Mouse (Mus musculus) CD4-positive, CD25-positive, alpha-beta regulatory T cell, adult 4 months (primary cell): ENCODE measurements around the gene Agbl4. TPM values are rescaled to one million over a fixed set of nuclear protein-coding genes. Genes with fewer than 3 reads are reported as not detected.

Source experiments
- ATAC-seq: one replicate; pipeline ENCODE4 v1.8.0; 2017
- polyA plus RNA-seq, 2 experiments: library from polyadenylated mRNA; unstranded; fragments of 100-300 nt; shearing (Covaris generic); gene quantifications; one replicate each; pipeline ENCODE4 v1.2.1; 2017

Agbl4 gene
- polyA plus RNA-seq, 2 experiments from 2014 or later = not detected

DNA sequence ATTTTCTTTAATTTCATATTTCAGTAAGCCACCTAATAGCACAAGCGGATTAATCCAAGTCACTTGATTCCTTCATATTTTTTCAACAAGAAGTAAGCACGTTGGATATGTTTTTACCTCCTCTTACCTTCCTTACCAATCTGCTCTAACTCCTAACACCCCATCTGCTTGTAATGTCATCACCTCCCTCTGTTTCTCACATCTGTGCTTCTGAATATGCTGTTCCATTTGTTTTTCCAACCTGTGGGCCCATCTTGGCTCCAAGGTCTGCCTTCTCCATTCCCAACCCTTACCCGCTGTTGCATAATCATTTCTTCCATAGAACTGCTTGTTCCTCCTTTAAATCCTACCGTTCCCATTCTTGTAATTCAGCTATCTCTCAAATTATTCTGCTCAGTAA lies 884.4 kb downstream of the Agbl4 start:
- no peak for ATAC-seq

DNA sequence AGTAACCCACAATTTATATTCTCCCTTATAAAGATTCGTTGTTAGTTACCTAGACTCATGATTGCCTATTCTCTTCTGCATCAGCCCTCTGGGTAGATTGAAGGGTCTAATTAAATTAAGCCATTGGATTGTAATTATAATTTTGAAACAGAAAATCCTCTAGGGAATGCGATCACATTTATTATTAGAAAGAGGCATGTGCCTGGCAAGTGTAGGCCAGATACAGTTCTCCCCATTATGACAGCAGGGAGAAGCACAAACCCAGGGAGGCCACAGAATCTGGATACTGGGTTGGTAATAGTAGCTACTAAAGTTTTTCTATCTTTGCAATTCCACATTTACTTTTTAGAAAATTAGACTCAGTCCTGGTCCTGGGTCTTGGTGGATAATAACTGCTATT lies 887.2 kb downstream of the Agbl4 start:
- no peak for ATAC-seq

GRCm38 (mm10) chr4:111294528-111295241 lies 897.2 kb downstream of the Agbl4 start:
- no peak for ATAC-seq

DNA sequence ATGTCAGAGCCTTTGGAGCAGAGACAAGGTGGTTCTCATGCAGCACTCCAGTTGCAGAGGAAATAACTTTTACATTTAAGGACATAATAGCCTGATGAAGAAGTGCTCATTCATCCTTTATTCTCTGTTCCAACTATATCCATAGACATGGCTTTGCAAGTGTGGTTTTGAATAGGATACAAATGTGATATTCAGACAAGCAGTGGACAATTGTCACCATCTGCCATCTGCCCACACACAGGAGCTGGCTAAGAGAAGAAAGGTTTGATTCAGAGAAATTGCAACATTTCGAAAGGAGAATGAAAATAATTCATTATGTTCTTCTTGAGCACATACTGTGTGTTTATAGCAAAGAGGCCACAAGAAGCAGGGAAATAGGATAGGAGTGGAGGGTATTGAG lies 909.1 kb downstream of the Agbl4 start:
- no peak for ATAC-seq

- ATAC-seq = no peak
Measured at GRCm38 (mm10) chr4:111307166-111307565, 909.7 kb downstream of the Agbl4 start.

- no peak for ATAC-seq
Measured at GRCm38 (mm10) chr4:111307633-111308032, 910.2 kb downstream of the Agbl4 start.

DNA sequence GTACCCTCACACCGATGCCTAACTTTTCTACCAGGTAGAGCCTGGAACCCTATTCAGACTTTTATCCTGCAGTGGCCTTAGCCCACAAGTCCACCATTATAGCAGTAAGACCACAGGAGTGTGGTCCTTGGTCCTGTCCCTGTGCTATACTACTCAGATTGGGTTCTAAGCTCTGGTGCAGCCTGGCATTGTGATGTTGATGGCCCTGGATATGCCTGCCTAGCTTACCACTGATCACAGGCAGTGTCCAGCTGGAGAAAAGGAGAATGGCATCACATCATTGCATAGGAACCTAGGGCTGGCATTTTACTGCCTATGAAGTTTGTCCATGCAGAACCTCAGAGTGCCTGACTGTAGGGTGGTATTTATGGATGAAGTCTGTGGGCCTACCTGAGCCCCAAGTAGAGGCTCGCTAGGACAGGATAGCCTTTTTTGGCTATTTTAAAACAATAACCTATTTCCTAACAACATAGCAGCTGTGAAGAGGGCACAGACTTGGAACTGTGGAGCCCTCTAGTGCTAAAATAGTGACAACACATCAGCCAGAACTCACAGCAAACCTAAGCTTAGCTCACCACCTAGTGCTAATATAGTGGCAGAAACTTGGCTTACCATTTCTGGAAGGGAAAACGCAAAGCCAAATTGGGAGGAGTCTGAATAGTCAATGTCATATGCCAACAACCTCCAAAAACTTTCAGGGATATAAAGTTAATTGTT lies 911.3 kb downstream of the Agbl4 start:
- ATAC-seq = no peak

DNA sequence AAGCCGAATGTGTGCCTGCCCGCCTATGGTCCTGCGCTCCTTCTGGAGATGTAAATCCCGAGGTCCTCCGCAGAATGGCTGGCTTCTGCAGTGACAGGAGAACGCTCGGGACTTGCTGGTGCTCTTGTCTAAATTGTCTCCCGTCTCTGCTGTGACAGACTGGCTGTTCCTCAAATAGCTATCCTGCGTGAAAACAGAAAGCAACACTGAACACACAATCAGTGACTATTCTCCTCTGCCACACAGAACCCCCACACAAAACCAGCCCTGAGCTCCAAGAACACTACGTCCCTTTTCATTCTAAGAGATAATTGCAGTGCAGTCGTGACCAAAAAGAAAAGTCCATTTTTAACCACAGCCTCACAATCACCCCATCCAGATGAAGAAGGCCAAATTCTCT lies 929.6 kb downstream of the Agbl4 start:
- ATAC-seq = no peak

DNA sequence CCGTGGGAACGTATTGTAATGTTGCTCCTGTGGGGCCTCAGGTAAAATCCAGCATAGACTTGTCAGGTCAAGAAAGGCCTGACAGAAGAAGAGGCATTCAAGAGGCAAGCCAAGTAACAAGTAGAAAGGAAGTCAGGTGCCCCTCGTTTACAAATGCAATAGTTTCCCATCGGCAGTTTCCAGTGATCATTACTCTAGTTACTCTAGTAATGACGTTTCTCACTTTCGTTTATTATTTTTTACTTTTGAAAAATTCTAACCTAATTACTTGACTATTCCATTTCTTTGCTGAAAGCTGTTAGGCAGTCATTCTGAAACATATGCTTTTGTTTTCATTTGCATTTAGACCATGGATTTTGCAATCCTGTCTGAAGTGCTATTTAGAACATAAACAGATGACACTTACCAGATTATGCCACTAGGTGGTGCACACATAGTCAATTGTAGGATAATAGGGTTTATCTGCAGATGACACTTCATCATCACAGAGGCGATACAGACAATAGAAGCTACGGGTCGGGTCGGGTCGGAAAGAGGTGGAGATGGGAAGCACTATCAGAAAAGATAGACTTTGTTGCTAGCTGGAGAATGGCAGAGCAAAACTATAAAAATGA lies 930.4 kb downstream of the Agbl4 start:
- ATAC-seq = no peak

- ATAC-seq = no peak
Measured at GRCm38 (mm10) chr4:111329501-111329900, 932.0 kb downstream of the Agbl4 start.

GRCm38 (mm10) chr4:111332864-111333263 lies 935.4 kb downstream of the Agbl4 start:
- no peak for ATAC-seq

DNA sequence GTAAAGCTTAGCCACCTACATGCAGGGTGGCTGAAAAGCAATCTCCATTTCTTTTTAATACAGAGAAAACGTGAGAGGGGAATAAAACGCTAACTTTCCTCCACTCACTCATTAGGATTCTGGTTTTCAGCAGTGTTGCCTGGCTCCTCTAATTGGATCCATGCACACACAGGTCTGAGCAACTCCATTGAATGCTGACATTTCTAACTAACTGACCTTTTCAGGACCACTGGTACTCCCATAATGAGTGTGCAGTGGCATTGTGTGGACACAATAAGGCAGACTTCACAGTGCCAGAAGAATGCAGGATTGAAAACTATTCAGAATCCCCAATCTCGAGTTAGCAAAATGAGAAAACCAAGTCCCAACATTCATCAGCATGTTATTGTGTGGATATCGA lies 952.5 kb downstream of the Agbl4 start:
- no peak for ATAC-seq

DNA sequence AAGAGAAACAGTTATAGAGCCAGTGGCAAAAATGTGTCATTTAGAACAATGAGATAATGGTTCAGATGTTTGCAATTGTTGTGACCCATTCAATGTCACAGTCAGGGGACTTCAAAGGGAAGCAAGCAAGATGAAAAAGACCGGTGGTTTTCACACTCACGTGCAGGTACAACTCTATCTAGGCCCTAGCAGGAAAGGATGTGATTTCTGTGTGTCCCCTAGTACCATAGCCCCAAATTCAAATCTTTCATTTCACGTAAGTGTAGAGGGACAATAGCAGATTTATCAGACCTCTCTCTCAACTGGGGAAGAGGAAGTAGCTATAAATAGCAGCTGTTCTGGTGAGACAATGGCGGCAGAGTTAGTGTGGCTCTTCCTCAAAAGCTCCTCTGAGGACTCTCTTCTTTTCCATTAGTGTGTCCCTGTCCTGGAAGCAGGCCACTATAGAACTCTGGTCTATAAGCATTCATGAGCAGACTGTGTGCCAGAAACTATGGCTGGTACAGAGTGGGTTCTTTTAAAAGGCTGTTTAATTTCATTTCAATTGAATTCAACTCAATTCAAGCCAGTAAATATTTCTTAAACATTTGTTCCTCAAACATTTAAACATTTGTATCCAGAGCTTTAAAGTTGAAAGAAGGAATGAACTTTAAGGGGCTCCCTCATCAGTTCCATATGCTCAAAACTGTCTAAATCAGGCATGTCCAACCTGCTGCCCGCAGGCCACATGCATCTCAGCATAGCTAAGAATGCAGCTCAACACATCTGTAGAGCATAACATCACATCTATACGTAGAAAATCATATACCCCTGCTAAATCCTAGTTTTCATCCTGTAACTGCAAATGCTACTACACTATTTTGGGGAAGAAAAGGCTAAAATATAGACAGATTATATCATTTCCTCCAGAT lies 953.4 kb downstream of the Agbl4 start:
- no peak for ATAC-seq

DNA sequence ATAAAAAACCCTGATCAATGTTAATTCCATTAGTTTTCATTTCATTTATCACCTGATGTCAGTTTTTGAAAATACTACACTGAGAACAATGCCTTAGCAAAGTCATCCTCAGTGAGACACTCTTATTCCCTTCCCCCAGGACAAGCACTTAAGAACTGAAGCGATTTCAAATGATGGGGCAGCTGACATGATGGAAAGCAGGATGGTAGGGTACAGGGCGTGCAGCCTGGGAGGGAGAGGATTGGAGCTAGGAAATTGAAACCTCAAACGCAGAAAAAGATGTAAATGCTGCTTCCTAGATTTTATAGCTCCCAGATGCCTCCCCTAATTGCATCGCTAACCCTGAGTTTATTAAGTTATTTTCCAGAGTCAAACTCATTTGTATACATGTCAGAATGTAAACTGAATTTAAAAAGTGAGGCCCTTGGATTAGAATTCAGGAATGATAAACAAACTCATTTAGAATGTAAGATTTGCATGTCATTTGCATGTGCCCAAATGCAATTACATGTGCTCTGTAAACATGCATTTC lies 959.2 kb downstream of the Agbl4 start:
- ATAC-seq = no peak

GRCm38 (mm10) chr4:111357176-111357575 lies 959.7 kb downstream of the Agbl4 start:
- no peak for ATAC-seq

- no peak for ATAC-seq
Measured at GRCm38 (mm10) chr4:111364199-111364598, 966.7 kb downstream of the Agbl4 start.

DNA sequence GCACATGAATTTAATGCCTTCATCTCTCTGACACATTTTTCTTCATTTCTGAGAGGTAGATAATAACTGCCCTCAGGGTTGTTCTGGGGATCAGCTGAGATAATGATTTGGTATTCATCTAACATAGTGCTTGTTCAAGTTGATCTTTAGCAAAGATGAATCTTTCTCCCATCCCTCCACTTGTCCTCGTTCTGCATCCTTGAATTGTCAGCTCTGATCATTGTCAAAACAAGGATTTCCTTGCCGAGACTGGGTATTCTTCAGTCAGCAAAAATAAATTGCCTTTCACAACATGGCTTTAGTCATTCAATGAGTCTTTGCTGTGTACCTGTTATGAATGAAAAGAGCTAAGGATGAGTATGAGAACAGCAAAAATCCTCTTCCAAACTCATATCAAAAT lies 970.3 kb downstream of the Agbl4 start:
- no peak for ATAC-seq

GRCm38 (mm10) chr4:111377159-111377558 lies 979.7 kb downstream of the Agbl4 start:
- no peak for ATAC-seq

- ATAC-seq = no peak
Measured at GRCm38 (mm10) chr4:111378071-111378470, 980.6 kb downstream of the Agbl4 start.

- ATAC-seq = no peak
Measured at GRCm38 (mm10) chr4:111383101-111383500, 985.6 kb downstream of the Agbl4 start.

DNA sequence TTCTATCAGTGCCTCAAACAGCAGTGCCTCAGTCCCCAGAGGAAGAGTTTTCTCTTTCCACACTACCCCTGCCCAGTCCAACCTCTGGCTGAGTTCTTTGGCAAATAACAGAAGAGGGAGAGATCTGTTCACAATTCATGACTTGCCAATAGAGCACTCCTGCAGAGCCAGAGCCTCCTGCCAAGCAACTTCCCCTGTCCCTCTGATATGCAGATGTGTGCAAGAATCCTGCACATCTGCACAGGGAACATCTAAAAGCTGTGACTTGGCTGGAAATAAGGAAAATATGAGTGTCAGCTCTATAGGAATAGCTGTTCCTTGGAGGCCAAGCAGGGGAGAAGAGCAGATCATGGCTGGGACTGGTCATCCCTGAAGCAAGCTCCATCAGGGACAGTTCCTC lies 993.3 kb downstream of the Agbl4 start:
- ATAC-seq = no peak

DNA sequence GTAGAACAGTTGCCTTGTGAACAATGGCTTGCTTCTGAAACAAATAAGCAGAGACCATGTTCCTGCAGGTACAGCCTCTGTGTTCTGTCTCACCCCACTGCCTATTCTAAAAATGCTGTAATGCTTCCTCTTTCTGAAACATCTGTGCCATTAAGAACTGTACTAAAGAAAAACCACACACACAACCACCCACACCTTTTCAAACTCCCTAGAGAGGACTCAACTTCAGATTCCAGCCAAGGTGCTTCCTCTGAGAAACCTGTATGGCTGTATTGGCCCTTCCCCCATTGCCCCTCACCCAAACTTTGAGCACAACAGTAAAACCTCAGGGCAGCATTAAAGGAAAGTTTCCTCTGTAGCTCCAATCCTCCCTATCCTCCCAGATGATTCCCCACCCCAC lies 1002.3 kb downstream of the Agbl4 start:
- no peak for ATAC-seq

DNA sequence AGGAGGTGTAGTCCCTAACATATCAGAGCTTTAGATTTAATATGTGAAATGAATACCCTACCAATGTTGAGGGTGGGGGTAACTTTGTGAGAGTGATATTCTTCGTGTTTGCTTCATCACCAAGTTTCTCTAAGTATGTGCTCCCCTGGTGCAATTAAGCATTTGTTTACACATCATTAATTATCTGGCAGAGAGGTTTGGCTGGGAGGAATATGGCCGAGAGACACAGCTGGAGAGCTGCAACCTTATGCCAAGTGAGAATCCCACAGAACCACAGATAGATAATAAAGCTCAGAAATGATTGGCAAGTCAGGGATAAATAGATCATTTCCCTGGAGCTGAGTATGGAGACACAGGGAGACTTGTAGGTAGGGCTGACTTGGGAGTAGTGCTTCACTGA lies 1003.2 kb downstream of the Agbl4 start:
- no peak for ATAC-seq
